Mouse (Mus musculus) stomach, postnatal 0 days (tissue): ENCODE data around the gene Cacnb4. TPM values are rescaled to one million over a fixed set of nuclear protein-coding genes. Genes with fewer than 3 reads are reported as not detected.

Experiments used
- ATAC-seq: fragments of 200-750 bp; cut with Nextera tagmentation; 2 replicates; pipeline ENCODE4 v1.8.0; 2017; ENCODE audit not compliant: low FRiP score, low TSS enrichment
- DNase-seq: peaks from one replicate; pipeline ENCODE4 v3.0.0-alpha.2; 2016; ENCODE audit warnings: low spot score
- H3K27ac ChIP-seq: fragments of 300-500 bp; sonication (generic); replicated peaks from 2 replicates; pipeline ENCODE4 v1.5.1; 2014; ENCODE audit warnings: mild to moderate bottlenecking, control low read depth
- H3K27me3 ChIP-seq: fragments of 300-500 bp; sonication (generic); 2 replicates; pipeline ENCODE4 v1.6.1; 2014; ENCODE audit warnings: low read length; ENCODE audit not compliant: control insufficient read depth, insufficient read depth
- H3K36me3 ChIP-seq: fragments of 300-500 bp; sonication (generic); 2 replicates; pipeline ENCODE4 v1.6.1; 2014; ENCODE audit warnings: low read length, mixed read lengths; ENCODE audit not compliant: control insufficient read depth, insufficient read depth
- H3K4me1 ChIP-seq: fragments of 300-500 bp; sonication (generic); replicated peaks from 2 replicates; pipeline ENCODE4 v1.6.1; 2014; ENCODE audit warnings: antibody characterized with exemption; ENCODE audit not compliant: control insufficient read depth, insufficient read depth
- H3K4me2 ChIP-seq: fragments of 300-500 bp; sonication (generic); replicated peaks from 2 replicates; pipeline ENCODE4 v1.6.1; 2014; ENCODE audit warnings: low read depth, mild to moderate bottlenecking, control low read depth, moderate library complexity
- H3K4me3 ChIP-seq: fragments of 300-500 bp; sonication (generic); 2 replicates; pipeline ENCODE4 v1.5.1; 2014; ENCODE audit warnings: low read depth, low read length, control low read depth
- H3K9ac ChIP-seq: fragments of 300-500 bp; sonication (generic); 2 replicates; pipeline ENCODE4 v1.6.1; 2014; ENCODE audit warnings: mild to moderate bottlenecking, low read length, control low read depth, mixed read lengths
- H3K9me3 ChIP-seq: fragments of 300-500 bp; sonication (generic); 2 replicates; pipeline ENCODE4 v1.6.1; 2016; ENCODE audit warnings: low read length; ENCODE audit not compliant: control insufficient read depth
- CTCF ChIP-seq: IDR thresholded peaks from 2 replicates; pipeline ENCODE4 v1.5.1; 2016; ENCODE audit warnings: antibody characterized with exemption, low read depth, mild to moderate bottlenecking, moderate library complexity
- EP300 ChIP-seq: optimal IDR thresholded peaks from 2 replicates; pipeline ENCODE3; 2016; ENCODE audit warnings: antibody characterized with exemption
- WGBS: fragments of 180-500 bp; shearing (Covaris S2); extraction: QIAGEN DNeasy Blood & Tissue Kit; methylation state at CpG from one replicate; pipeline ENCODE4 v1.1.7; 2014; 5-methylcytosine and 5-hydroxymethylcytosine counted together
- polyA plus RNA-seq: library from polyadenylated mRNA; unstranded; fragments of >200 nt; fragmentation: Nextera tagmentation; extraction: Ambion mirVana; gene quantifications from 2 replicates; pipeline ENCODE4 v1.2.1, GENCODE M21; 2015

The Cacnb4 gene
- 0.64 and 0.93 TPM in 2 replicates for polyA plus RNA-seq

GRCm38 (mm10) chr2:52676023-52676912, at the start of gene Cacnb4:
TSS of gene Cacnb4 (minus strand) at chr2:52676831.
- Histone ChIP-seq H3K36me3 (no peaks in the 10 kb centered on the region), H3K9me3 (no peaks in the 10 kb centered on the region), H3K27ac (no peak within 1 kb of the TSS), H3K4me2 (peak within 1 kb of the TSS; percentile 95), H3K9ac (peak within 1 kb of the TSS; percentile 47), H3K4me3 (peak within 1 kb of the TSS; percentile 65), H3K4me1 (no peaks in the 10 kb centered on the region), H3K27me3 (no peaks in the 10 kb centered on the region)
- TF ChIP-seq EP300 (no peak), CTCF (no peak)
- ATAC-seq: peak; percentile 80
- peak; percentile 70 for DNase-seq
- 1% methylated on average over 40 of the region's 77 CpGs for WGBS

GRCm38 (mm10) chr2:52720231-52721025, 43.8 kb upstream of the Cacnb4 start:
- Histone ChIP-seq H3K4me2 (0 out of 2 replicates have a peak overlapping the region, but pooled peaks have one; percentile 6), H3K27ac (no peak overlapping the region), H3K9me3 (no peaks in the 10 kb centered on the region)

GRCm38 (mm10) chr2:52717076-52717475, 40.4 kb upstream of the Cacnb4 start:
- no peak for ATAC-seq
- Histone ChIP-seq H3K4me1 (no peaks in the 10 kb centered on the region), H3K9ac (no peak overlapping the region), H3K9me3 (no peaks in the 10 kb centered on the region), H3K27ac (no peak overlapping the region), H3K36me3 (0 out of 2 replicates have a peak, but pooled peaks cover 2% of the 10 kb centered on the region), H3K4me2 (no peak overlapping the region), H3K27me3 (no peaks in the 10 kb centered on the region), H3K4me3 (no peak overlapping the region)
- WGBS: 92% methylated on average over 5 of the region's 5 CpGs
- no peak for DNase-seq
- TF ChIP-seq EP300 (no peak), CTCF (no peak)

More at GRCm38 (mm10) chr2:52720231-52721025, 43.8 kb upstream of the Cacnb4 start:
- Histone ChIP-seq H3K4me1 (no peaks in the 10 kb centered on the region), H3K27me3 (no peaks in the 10 kb centered on the region), H3K9ac (no peak overlapping the region), H3K36me3 (no peaks in the 10 kb centered on the region), H3K4me3 (no peak overlapping the region)
- TF ChIP-seq CTCF (no peak), EP300 (no peak)
- no peak for DNase-seq
- ATAC-seq: no peak
- WGBS: 31% methylated on average over 13 of the region's 13 CpGs

GRCm38 (mm10) chr2:52715538-52715937, 38.9 kb upstream of the Cacnb4 start:
- 95% methylated on average over 6 of the region's 6 CpGs for WGBS
- ATAC-seq (no peak), DNase-seq (no peak)
- H3K27ac ChIP-seq: no peak overlapping the region
- H3K27me3 ChIP-seq: no peaks in the 10 kb centered on the region
- 0 out of 2 replicates have a peak, but pooled peaks cover 2% of the 10 kb centered on the region for H3K36me3 ChIP-seq
- no peaks in the 10 kb centered on the region for H3K4me1 ChIP-seq
- TF ChIP-seq EP300 (no peak), CTCF (no peak)
- no peak overlapping the region for H3K9ac ChIP-seq
- no peak overlapping the region for H3K4me2 ChIP-seq
- no peaks in the 10 kb centered on the region for H3K9me3 ChIP-seq
- H3K4me3 ChIP-seq: no peak overlapping the region

- TF ChIP-seq CTCF (no peak), EP300 (no peak)
- Histone ChIP-seq H3K36me3 (peaks cover 10% of the 10 kb centered on the region), H3K9ac (no peak overlapping the region), H3K27me3 (no peaks in the 10 kb centered on the region), H3K4me1 (no peaks in the 10 kb centered on the region), H3K4me2 (no peak overlapping the region), H3K4me3 (no peak overlapping the region), H3K9me3 (no peaks in the 10 kb centered on the region), H3K27ac (no peak overlapping the region)
- ATAC-seq (no peak), DNase-seq (no peak)
- 87% methylated on average over 4 of the region's 4 CpGs for WGBS
Measured at GRCm38 (mm10) chr2:52714111-52714510, 37.5 kb upstream of the Cacnb4 start.
